Mouse (Mus musculus) heart, adult 2 months (tissue): ENCODE data around the gene Ppp2r5c.

Source experiments
- CTCF ChIP-seq: fragments of 200-600 bp; IDR thresholded peaks from 2 replicates; pipeline ENCODE4 v1.8.1; 2022; ENCODE audit warnings: antibody characterized with exemption, mild to moderate bottlenecking, moderate library complexity
- EP300 ChIP-seq: fragments of 200-500 bp; IDR thresholded peaks from 2 replicates; pipeline ENCODE4 v1.6.1; 2011; ENCODE audit warnings: low read depth, low read length, control low read depth; ENCODE audit not compliant: insufficient read depth
- POLR2A ChIP-seq: fragments of 200-500 bp; IDR thresholded peaks from 2 replicates; pipeline ENCODE4 v1.6.1; 2011; ENCODE audit warnings: mild to moderate bottlenecking, low read depth, low read length, control low read depth; ENCODE audit not compliant: insufficient read depth

- TF ChIP-seq CTCF (no peak), POLR2A (no peak), EP300 (no peak)
Observed at GRCm38 (mm10) chr12:110507714-110508297, 60.9 kb downstream of the Ppp2r5c start.
